Mouse (Mus musculus) stomach, embryonic 16.5 days (tissue): ENCODE measurements around the gene Acadvl. TPM values are rescaled to one million over a fixed set of nuclear protein-coding genes. Genes with fewer than 3 reads are reported as not detected.

ENCODE experiments used
- ATAC-seq: fragments of 200-750 bp; cut with Nextera tagmentation; 2 replicates; pipeline ENCODE4 v1.8.0; 2017; ENCODE audit warnings: moderate number of reproducible peaks, moderate TSS enrichment; ENCODE audit not compliant: insufficient read depth, low FRiP score
- H3K27ac ChIP-seq: fragments of 300-500 bp; sonication (generic); 2 replicates; pipeline ENCODE4 v1.5.1; 2014; ENCODE audit warnings: low read length
- H3K27me3 ChIP-seq: fragments of 300-500 bp; sonication (generic); 2 replicates; pipeline ENCODE4 v1.6.1; 2014; ENCODE audit warnings: low read length, control low read depth, mixed read lengths; ENCODE audit not compliant: control insufficient read depth, insufficient read depth
- H3K36me3 ChIP-seq: fragments of 300-500 bp; sonication (generic); 2 replicates; pipeline ENCODE4 v1.6.1; 2014; ENCODE audit warnings: low read length; ENCODE audit not compliant: control insufficient read depth, insufficient read depth
- H3K4me1 ChIP-seq: fragments of 300-500 bp; sonication (generic); 2 replicates; pipeline ENCODE4 v1.6.1; 2014; ENCODE audit warnings: low read length, control low read depth, mixed read lengths; ENCODE audit not compliant: control insufficient read depth, insufficient read depth
- H3K4me2 ChIP-seq: fragments of 300-500 bp; sonication (generic); 2 replicates; pipeline ENCODE4 v1.6.1; 2014; ENCODE audit warnings: low read depth, low read length, mixed read lengths
- H3K4me3 ChIP-seq: fragments of 300-500 bp; sonication (generic); replicated peaks from 2 replicates; pipeline ENCODE4 v1.5.1; 2014; ENCODE audit warnings: mild to moderate bottlenecking, low read length
- H3K9ac ChIP-seq: fragments of 300-500 bp; sonication (generic); 2 replicates; pipeline ENCODE4 v1.6.1; 2014; ENCODE audit warnings: low read length
- H3K9me3 ChIP-seq: fragments of 300-500 bp; sonication (generic); replicated peaks from 2 replicates; pipeline ENCODE4 v1.6.1; 2016; ENCODE audit warnings: low read length, control low read depth; ENCODE audit not compliant: control insufficient read depth
- WGBS: fragments of 180-500 bp; shearing (Covaris S2); extraction: QIAGEN DNeasy Blood & Tissue Kit; methylation state at CpG from one replicate; pipeline ENCODE4 v1.1.7; 2014; 5-methylcytosine and 5-hydroxymethylcytosine counted together
- polyA plus RNA-seq: library from polyadenylated mRNA; unstranded; fragments of >200 nt; fragmentation: Nextera tagmentation; extraction: Ambion mirVana; gene quantifications from 2 replicates; pipeline ENCODE4 v1.2.1, GENCODE M21; 2015

Acadvl gene
- polyA plus RNA-seq, 1 experiment from 2014 or later: 119 TPM

- Histone ChIP-seq H3K4me2 (no peak overlapping the region), H3K9me3 (no peaks in the 10 kb centered on the region), H3K4me1 (peaks cover 14% of the 10 kb centered on the region), H3K9ac (no peak overlapping the region), H3K36me3 (peaks cover 17% of the 10 kb centered on the region), H3K4me3 (no peak overlapping the region), H3K27me3 (no peaks in the 10 kb centered on the region), H3K27ac (no peak overlapping the region)
- no peak for ATAC-seq
- 74% methylated on average over 3 of the region's 3 CpGs for WGBS
These were observed 1.8 kb downstream of the Acadvl start for GRCm38 (mm10) chr11:70013408-70013807.

GRCm38 (mm10) chr11:70012931-70013330 is 2.3 kb downstream of the Acadvl start:
- H3K36me3 ChIP-seq: peaks cover 20% of the 10 kb centered on the region
- peaks cover 13% of the 10 kb centered on the region for H3K4me1 ChIP-seq
- ATAC-seq: no peak
- no peak overlapping the region for H3K27ac ChIP-seq
- 84% methylated on average over 9 of the region's 9 CpGs for WGBS
- no peaks in the 10 kb centered on the region for H3K27me3 ChIP-seq
- H3K9ac ChIP-seq: no peak overlapping the region
- H3K4me2 ChIP-seq: no peak overlapping the region
- H3K4me3 ChIP-seq: no peak overlapping the region
- no peaks in the 10 kb centered on the region for H3K9me3 ChIP-seq

GRCm38 (mm10) chr11:70010961-70011360 is 4.2 kb downstream of the Acadvl start:
- Histone ChIP-seq H3K27ac (no peak overlapping the region), H3K4me3 (no peak overlapping the region), H3K9me3 (no peaks in the 10 kb centered on the region), H3K9ac (no peak overlapping the region), H3K4me2 (no peak overlapping the region), H3K27me3 (no peaks in the 10 kb centered on the region), H3K36me3 (peaks cover 27% of the 10 kb centered on the region), H3K4me1 (peaks cover 5% of the 10 kb centered on the region)
- ATAC-seq: no peak
- 88% methylated on average over 10 of the region's 10 CpGs for WGBS

GRCm38 (mm10) chr11:70010548-70010947 is 4.7 kb downstream of the Acadvl start:
- Histone ChIP-seq H3K9ac (no peak overlapping the region), H3K9me3 (no peaks in the 10 kb centered on the region), H3K36me3 (peaks cover 27% of the 10 kb centered on the region), H3K4me1 (peaks cover 5% of the 10 kb centered on the region), H3K4me3 (no peak overlapping the region), H3K4me2 (no peak overlapping the region), H3K27ac (no peak overlapping the region), H3K27me3 (no peaks in the 10 kb centered on the region)
- ATAC-seq: no peak
- WGBS: 81% methylated on average over 12 of the region's 12 CpGs

GRCm38 (mm10) chr11:70010033-70010432 is 5.2 kb downstream of the Acadvl start:
- H3K4me2 ChIP-seq: no peak overlapping the region
- H3K27me3 ChIP-seq: no peaks in the 10 kb centered on the region
- 88% methylated on average over 6 of the region's 6 CpGs for WGBS
- no peak overlapping the region for H3K4me3 ChIP-seq
- no peak overlapping the region for H3K9ac ChIP-seq
- H3K36me3 ChIP-seq: peaks cover 27% of the 10 kb centered on the region
- peaks cover 5% of the 10 kb centered on the region for H3K4me1 ChIP-seq
- H3K9me3 ChIP-seq: no peaks in the 10 kb centered on the region
- no peak overlapping the region for H3K27ac ChIP-seq
- ATAC-seq: no peak

- H3K9ac ChIP-seq: no peak overlapping the region
- 58% methylated on average over 5 of the region's 5 CpGs for WGBS
- H3K4me1 ChIP-seq: peaks cover 18% of the 10 kb centered on the region; the same call in 1 of the 2 replicates
- H3K4me3 ChIP-seq: no peak overlapping the region
- H3K9me3 ChIP-seq: no peaks in the 10 kb centered on the region
- ATAC-seq: no peak
- no peaks in the 10 kb centered on the region for H3K27me3 ChIP-seq
- H3K27ac ChIP-seq: no peak overlapping the region
- no peak overlapping the region for H3K4me2 ChIP-seq
- peaks cover 11% of the 10 kb centered on the region for H3K36me3 ChIP-seq
These were observed 9.7 kb downstream of the Acadvl start for GRCm38 (mm10) chr11:70005521-70005920.

GRCm38 (mm10) chr11:70002471-70002870 is 12.7 kb downstream of the Acadvl start:
- ATAC-seq: no peak
- Histone ChIP-seq H3K4me1 (peaks cover 26% of the 10 kb centered on the region), H3K27ac (no peak overlapping the region), H3K27me3 (no peaks in the 10 kb centered on the region), H3K36me3 (peaks cover 10% of the 10 kb centered on the region), H3K4me3 (0 out of 2 replicates have a peak overlapping the region, but pooled peaks have one; percentile 72), H3K4me2 (peak overlapping the region; percentile 90; the same call in 1 of the 2 replicates), H3K9me3 (no peaks in the 10 kb centered on the region), H3K9ac (0 out of 2 replicates have a peak overlapping the region, but pooled peaks have one; percentile 32)
- 80% methylated on average over 2 of the region's 2 CpGs for WGBS

- H3K36me3 ChIP-seq: peaks cover 7% of the 10 kb centered on the region; the same call in 1 of the 2 replicates
- H3K4me3 ChIP-seq: peak overlapping the region; percentile 72
- no peak for ATAC-seq
- peaks cover 26% of the 10 kb centered on the region for H3K4me1 ChIP-seq
- H3K9ac ChIP-seq: 0 out of 2 replicates have a peak overlapping the region, but pooled peaks have one; percentile 32
- H3K27me3 ChIP-seq: no peaks in the 10 kb centered on the region
- H3K9me3 ChIP-seq: no peaks in the 10 kb centered on the region
- peak overlapping the region; percentile 90 for H3K4me2 ChIP-seq
- no peak overlapping the region for H3K27ac ChIP-seq
These were observed 13.3 kb downstream of the Acadvl start for GRCm38 (mm10) chr11:70001865-70002264.

- WGBS: 6% methylated on average over 8 of the region's 8 CpGs
- no peaks in the 10 kb centered on the region for H3K27me3 ChIP-seq
- peak overlapping the region; percentile 72 for H3K4me3 ChIP-seq
- H3K4me1 ChIP-seq: peaks cover 26% of the 10 kb centered on the region
- H3K36me3 ChIP-seq: peaks cover 7% of the 10 kb centered on the region; the same call in 1 of the 2 replicates
- no peak for ATAC-seq
- H3K9ac ChIP-seq: peak overlapping the region; percentile 90
- H3K27ac ChIP-seq: peak overlapping the region; percentile 97
- H3K4me2 ChIP-seq: peak overlapping the region; percentile 90
- no peaks in the 10 kb centered on the region for H3K9me3 ChIP-seq
These were observed 14.1 kb downstream of the Acadvl start for GRCm38 (mm10) chr11:70001159-70001558.
